16 mouse cellular contexts compared by ENCODE assay signal in genomic region chr5:139581308-139581868, GRCm38 (mm10). TPM values are rescaled to one million over a fixed set of nuclear protein-coding genes. Genes with fewer than 3 reads are reported as not detected.
DNase-seq lines count a peak whose midpoint lies in the region; ATAC-seq and TF ChIP-seq lines count a peak whose summit lies in the region.
"Had no signal": no experiment of that assay in that cellular context is flagged by ENCODE, and none has a peak within 500 bp of the region (broad histone marks: within the 10 kb centered on the region; RNA-seq: fewer than 3 reads in every experiment).

No protein-coding gene starts in this region.

- TF ChIP-seq POLR2A in thymus, adult 2 months (IDR thresholded peaks at IDR 0.05; ENCODE audit: control insufficient read depth, extremely low read depth, insufficient read depth, low read length, poor library complexity): no peak

- DNase-seq in embryonic facial prominence, embryonic 10.5 days (ENCODE audit: low spot score): peak; percentile 30
- DNase-seq in midbrain, postnatal 0 days (ENCODE audit: low spot score): peak; percentile 45
- no peak for DNase-seq in thymus, postnatal 0 days (ENCODE audit: low spot score)
- no peak for DNase-seq in urinary bladder, postnatal 10 days (ENCODE audit: low spot score)
- DNase-seq in thymus, adult 2 months: no peak
- DNase-seq: adrenal gland, adult 8-10 months; cerebellum, adult 11-12 months; gastrocnemius, postnatal 14 days; thymus, postnatal 4 days had no signal

- no peaks in the 10 kb centered on the region for H3K36me3 ChIP-seq in intestine, postnatal 0 days (ENCODE audit: control insufficient read depth, insufficient read depth)
- H3K36me3 ChIP-seq in intestine, embryonic 16.5 days (ENCODE audit: control insufficient read depth, insufficient read depth, low read length): no peaks in the 10 kb centered on the region
- H3K36me3 ChIP-seq in embryonic facial prominence, embryonic 10.5 days (replicated peaks): no peaks in the 10 kb centered on the region
- no peaks in the 10 kb centered on the region for H3K36me3 ChIP-seq in hindbrain, embryonic 12.5 days
- H3K36me3 ChIP-seq in midbrain, postnatal 0 days (ENCODE audit: insufficient read depth, low read length): no peaks in the 10 kb centered on the region
- H3K36me3 ChIP-seq in thymus, adult 2 months (ENCODE audit: control insufficient read depth, insufficient read depth, low read length): no peaks in the 10 kb centered on the region
- H3K36me3 ChIP-seq: limb, embryonic 13.5 days had no signal

- H3K9me3 ChIP-seq in intestine, postnatal 0 days (ENCODE audit: control insufficient read depth): no peaks in the 10 kb centered on the region
- peaks cover 4% of the 10 kb centered on the region; the same call in 1 of the 2 replicates for H3K9me3 ChIP-seq in intestine, embryonic 16.5 days (ENCODE audit: control insufficient read depth, low read length)
- H3K9me3 ChIP-seq in embryonic facial prominence, embryonic 10.5 days: peaks cover 7% of the 10 kb centered on the region; the same call in 1 of the 2 replicates
- no peaks in the 10 kb centered on the region for H3K9me3 ChIP-seq in hindbrain, embryonic 12.5 days (replicated peaks)
- H3K9me3 ChIP-seq in midbrain, postnatal 0 days (ENCODE audit: low read length): no peaks in the 10 kb centered on the region

- no peak overlapping the region for H3K4me3 ChIP-seq in intestine, postnatal 0 days (ENCODE audit: low read depth, low read length)
- H3K4me3 ChIP-seq in intestine, embryonic 16.5 days (ENCODE audit: low read length): no peak overlapping the region
- no peak overlapping the region for H3K4me3 ChIP-seq in embryonic facial prominence, embryonic 10.5 days
- H3K4me3 ChIP-seq in hindbrain, embryonic 12.5 days: no peak overlapping the region
- H3K4me3 ChIP-seq in midbrain, postnatal 0 days (ENCODE audit: low read depth, low read length): no peak overlapping the region
- H3K4me3 ChIP-seq in thymus, adult 2 months (ENCODE audit: control insufficient read depth, insufficient read depth, low read length): no peak overlapping the region
- H3K4me3 ChIP-seq: limb, embryonic 13.5 days had no signal

- ATAC-seq in intestine, postnatal 0 days: no peak
- no peak for ATAC-seq in intestine, embryonic 16.5 days
- ATAC-seq in hindbrain, embryonic 12.5 days (ENCODE audit: low FRiP score): peak; percentile 51; the same call in 1 of the 2 replicates
- no peak for ATAC-seq in midbrain, postnatal 0 days (ENCODE audit: low FRiP score)

- WGBS in intestine, postnatal 0 days: 6% methylated on average over 10 of the region's 10 CpGs
- 5% methylated on average over 10 of the region's 10 CpGs for WGBS in intestine, embryonic 16.5 days
- 6% methylated on average over 10 of the region's 10 CpGs for WGBS in embryonic facial prominence, embryonic 10.5 days
- 2% methylated on average over 10 of the region's 10 CpGs for WGBS in hindbrain, embryonic 12.5 days
- WGBS in midbrain, postnatal 0 days: 12% methylated on average over 10 of the region's 10 CpGs
- 9% methylated on average over 10 of the region's 10 CpGs for WGBS in thymus, adult 2 months

- H3K9ac ChIP-seq in intestine, postnatal 0 days (ENCODE audit: low read depth, low read length): no peak overlapping the region
- H3K9ac ChIP-seq in intestine, embryonic 16.5 days (ENCODE audit: low read depth, low read length): no peak overlapping the region
- H3K9ac ChIP-seq in hindbrain, embryonic 12.5 days: no peak overlapping the region
- no peak overlapping the region for H3K9ac ChIP-seq in midbrain, postnatal 0 days (replicated peaks; ENCODE audit: low read length, poor library complexity, severe bottlenecking)
- H3K9ac ChIP-seq: limb, embryonic 13.5 days had no signal

- H3K4me1 ChIP-seq in intestine, postnatal 0 days (replicated peaks; ENCODE audit: control insufficient read depth, insufficient read depth, low read length): no peaks in the 10 kb centered on the region
- 0 out of 2 replicates have a peak, but pooled peaks cover 7% of the 10 kb centered on the region for H3K4me1 ChIP-seq in intestine, embryonic 16.5 days (ENCODE audit: control insufficient read depth, insufficient read depth, low read length)
- peaks cover 40% of the 10 kb centered on the region for H3K4me1 ChIP-seq in embryonic facial prominence, embryonic 10.5 days
- peaks cover 48% of the 10 kb centered on the region for H3K4me1 ChIP-seq in hindbrain, embryonic 12.5 days
- peaks cover 5% of the 10 kb centered on the region; the same call in 1 of the 2 replicates for H3K4me1 ChIP-seq in midbrain, postnatal 0 days (ENCODE audit: insufficient read depth, low read length)
- H3K4me1 ChIP-seq in thymus, adult 2 months (replicated peaks; ENCODE audit: control insufficient read depth, insufficient read depth, low read length): no peaks in the 10 kb centered on the region

- H3K27ac ChIP-seq in intestine, postnatal 0 days (ENCODE audit: low read depth, low read length): no peak overlapping the region
- H3K27ac ChIP-seq in intestine, embryonic 16.5 days (ENCODE audit: low read length): no peak overlapping the region
- H3K27ac ChIP-seq in embryonic facial prominence, embryonic 10.5 days (replicated peaks): peak overlapping the region; percentile 48; the same call in 1 of the 2 replicates
- 0 out of 2 replicates have a peak overlapping the region, but pooled peaks have one; percentile 7 for H3K27ac ChIP-seq in hindbrain, embryonic 12.5 days
- H3K27ac ChIP-seq in midbrain, postnatal 0 days (ENCODE audit: low read depth, low read length): no peak overlapping the region
- H3K27ac ChIP-seq in thymus, adult 2 months (ENCODE audit: control insufficient read depth, insufficient read depth, low read length): no peak overlapping the region
- H3K27ac ChIP-seq: limb, embryonic 13.5 days had no signal

- TF ChIP-seq CTCF in intestine, postnatal 0 days (IDR thresholded peaks at IDR 0.05; ENCODE audit: low read depth): peak; percentile 12; the same call in 1 of the 2 replicates
- peak; percentile 8; the same call in 1 of the 2 replicates for TF ChIP-seq CTCF in midbrain, postnatal 0 days (IDR thresholded peaks at IDR 0.05)
- no peak for TF ChIP-seq CTCF in thymus, adult 2 months (IDR thresholded peaks at IDR 0.05; ENCODE audit: borderline replicate concordance, control insufficient read depth, extremely low read depth, insufficient read depth, low read length, poor library complexity)

- H3K4me2 ChIP-seq in intestine, postnatal 0 days (replicated peaks; ENCODE audit: low read depth): no peak overlapping the region
- no peak overlapping the region for H3K4me2 ChIP-seq in intestine, embryonic 16.5 days (ENCODE audit: low read depth, low read length)
- H3K4me2 ChIP-seq in hindbrain, embryonic 12.5 days (replicated peaks): 0 out of 2 replicates have a peak overlapping the region, but pooled peaks have one; percentile 15
- H3K4me2 ChIP-seq in midbrain, postnatal 0 days (ENCODE audit: low read depth, low read length, poor library complexity, severe bottlenecking): 0 out of 2 replicates have a peak overlapping the region, but pooled peaks have one; percentile 6
- H3K4me2 ChIP-seq: limb, embryonic 13.5 days had no signal

- peaks cover 60% of the 10 kb centered on the region for H3K27me3 ChIP-seq in intestine, postnatal 0 days (replicated peaks; ENCODE audit: control insufficient read depth, insufficient read depth, low read length)
- peaks cover 69% of the 10 kb centered on the region for H3K27me3 ChIP-seq in intestine, embryonic 16.5 days (replicated peaks; ENCODE audit: control insufficient read depth, insufficient read depth, low read length)
- H3K27me3 ChIP-seq in embryonic facial prominence, embryonic 10.5 days (replicated peaks; ENCODE audit: low read depth, poor library complexity, severe bottlenecking): peaks cover 87% of the 10 kb centered on the region
- peaks cover 85% of the 10 kb centered on the region for H3K27me3 ChIP-seq in hindbrain, embryonic 12.5 days
- H3K27me3 ChIP-seq in midbrain, postnatal 0 days (ENCODE audit: insufficient read depth, low read length): peaks cover 25% of the 10 kb centered on the region
- peaks cover 14% of the 10 kb centered on the region for H3K27me3 ChIP-seq in thymus, adult 2 months (ENCODE audit: control insufficient read depth, insufficient read depth, low read length)

RNA-seq across cellular contexts. Expression of gene Uncx, which starts 38.1 kb away (rescaled TPM):
- not detected in 2 replicates for polyA plus RNA-seq in intestine, postnatal 0 days (2015; fragmentation: Nextera tagmentation; extraction: Ambion mirVana)
- polyA plus RNA-seq in intestine, embryonic 16.5 days (2015; fragmentation: Nextera tagmentation; extraction: Ambion mirVana): not detected in 2 replicates
- 3.3 and 4.7 TPM in 2 replicates for polyA plus RNA-seq in embryonic facial prominence, embryonic 10.5 days (2016; fragmentation: Nextera tagmentation; extraction: Ambion mirVana)
- polyA plus RNA-seq in hindbrain, embryonic 12.5 days (2016; fragmentation: Nextera tagmentation; extraction: Ambion mirVana): 97.3 and 99.4 TPM in 2 replicates
- total RNA-seq in midbrain, postnatal 0 days (2014; rRNA removed): 21.2 and 24.3 TPM in 2 replicates
- polyA plus RNA-seq in midbrain, postnatal 0 days (2015; fragmentation: Nextera tagmentation; extraction: Ambion mirVana): 15.5 and 20.0 TPM in 2 replicates
- polyA plus RNA-seq in thymus, postnatal 0 days (2015; fragmentation: Nextera tagmentation; extraction: Ambion mirVana): 0.06 and 0.17 TPM in 2 replicates
- 0.24 and 0.26 TPM in 2 replicates for polyA plus RNA-seq in thymus, adult 2 months (2012; rRNA removed)
- total RNA-seq: adrenal gland, adult 8-10 months; gastrocnemius, postnatal 14 days; MEL had no signal
- polyA plus RNA-seq: heart, postnatal 0 days; lung, embryonic 16.5 days had no signal

Comparison
In these comparisons a context has a peak if more than half of its experiments do, and no peak if none do; other contexts are left out.
1. H3K27ac ChIP-seq: peak in embryonic facial prominence, embryonic 10.5 days (single experiment) and hindbrain, embryonic 12.5 days (single experiment); none in intestine, postnatal 0 days (single experiment), intestine, embryonic 16.5 days (single experiment), midbrain, postnatal 0 days (single experiment) and thymus, adult 2 months (single experiment).
2. H3K4me2 ChIP-seq: peak in hindbrain, embryonic 12.5 days (single experiment) and midbrain, postnatal 0 days (single experiment); none in intestine, postnatal 0 days (single experiment) and intestine, embryonic 16.5 days (single experiment).
3. DNase-seq: peak in embryonic facial prominence, embryonic 10.5 days (single experiment) and midbrain, postnatal 0 days (single experiment); none in thymus, postnatal 0 days (single experiment), urinary bladder, postnatal 10 days (single experiment) and thymus, adult 2 months (single experiment).